In the genomic region with DNA sequence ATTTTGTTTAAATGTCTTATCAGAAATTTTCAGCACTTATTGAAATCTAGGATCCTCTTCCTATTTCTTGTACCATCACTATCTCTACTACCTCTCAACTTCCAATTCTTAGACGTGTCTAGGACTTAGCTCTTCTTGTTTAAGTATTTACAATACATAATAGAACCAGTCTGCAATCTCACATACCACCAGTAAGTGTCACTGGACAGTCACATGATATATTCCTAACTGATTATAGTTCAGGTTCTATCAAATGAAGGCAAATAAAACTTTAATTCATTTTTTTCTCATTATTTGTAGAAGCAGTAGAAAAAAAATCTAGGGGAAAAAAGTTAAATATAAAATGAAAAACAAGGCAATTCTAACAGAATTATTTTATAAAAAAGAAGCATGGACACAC, we compare ENCODE assay signal across 17 mouse cellular contexts. TPM values are rescaled to one million over a fixed set of nuclear protein-coding genes. Genes with fewer than 3 reads are reported as not detected.
DNase-seq lines count a peak whose midpoint lies in the region; ATAC-seq and TF ChIP-seq lines count a peak whose summit lies in the region.
"Had no signal": no experiment of that assay in that cellular context is flagged by ENCODE, and none has a peak within 500 bp of the region (broad histone marks: within the 10 kb centered on the region; RNA-seq: fewer than 3 reads in every experiment).

No protein-coding gene starts in this region.

- peaks cover 9% of the 10 kb centered on the region; the same call in 1 of the 2 replicates for H3K36me3 ChIP-seq in heart, postnatal 0 days (replicated peaks; ENCODE audit: control insufficient read depth, insufficient read depth, low read length)
- no peaks in the 10 kb centered on the region for H3K36me3 ChIP-seq in lung, embryonic 14.5 days (ENCODE audit: insufficient read depth)
- H3K36me3 ChIP-seq in MEL (ENCODE audit: control insufficient read depth in 1 of 2, insufficient read depth in 2 of 2, low read length in 2 of 2): peaks cover 0 to 10% of the 10 kb centered on the region in 2 experiments; a peak in 2 of 4 replicates

- TF ChIP-seq RAD21 in MEL (IDR thresholded peaks at IDR 0.05; ENCODE audit: low read depth, low read length): peak; percentile 34

- intact Hi-C loops in heart, postnatal 25 days (cut with DNase I): loop anchor here (5.0 kb wide), 1 partner anchor 75 kb away; no protein-coding TSS in a partner anchor

- TF ChIP-seq CTCF in heart, postnatal 0 days (IDR thresholded peaks at IDR 0.05; ENCODE audit: low read depth): peak; percentile 51
- TF ChIP-seq CTCF in lung, embryonic 14.5 days (IDR thresholded peaks at IDR 0.05; ENCODE audit: low read depth): peak; percentile 49
- peak in 1 of 3 experiments; percentile 38; a peak in 2 of 6 replicates for TF ChIP-seq CTCF in MEL (IDR thresholded peaks at IDR 0.05 in 2 of 3, conservative IDR thresholded peaks at IDR 0.05 in 1 of 3; ENCODE audit: control insufficient read depth in 1 of 3, insufficient read depth in 1 of 3, low read depth in 2 of 3, low read length in 3 of 3, poor library complexity in 1 of 3, severe bottlenecking in 1 of 3)

- peaks cover 13% of the 10 kb centered on the region for H3K4me1 ChIP-seq in heart, postnatal 0 days (ENCODE audit: control insufficient read depth, insufficient read depth)
- peaks cover 10% of the 10 kb centered on the region; the same call in 1 of the 2 replicates for H3K4me1 ChIP-seq in lung, embryonic 14.5 days (ENCODE audit: insufficient read depth)
- H3K4me1 ChIP-seq in MEL (ENCODE audit: control insufficient read depth in 1 of 2, insufficient read depth in 2 of 2, low read length in 2 of 2): no peaks in the 10 kb centered on the region

- no peak overlapping the region for H3K9ac ChIP-seq in heart, postnatal 0 days (replicated peaks; ENCODE audit: low read depth, low read length)
- no peak overlapping the region for H3K9ac ChIP-seq in lung, embryonic 14.5 days
- no peak overlapping the region for H3K9ac ChIP-seq in MEL (ENCODE audit: control insufficient read depth, low read depth, low read length, poor library complexity, severe bottlenecking)
- H3K9ac ChIP-seq: stomach, embryonic 15.5 days had no signal

- 15% methylated on average over 1 of the region's 1 CpGs for WGBS in heart, postnatal 0 days
- 42% methylated on average over 1 of the region's 1 CpGs for WGBS in lung, embryonic 14.5 days

- H3K4me2 ChIP-seq in heart, postnatal 0 days (ENCODE audit: low read depth, low read length): no peak overlapping the region
- no peak overlapping the region for H3K4me2 ChIP-seq in lung, embryonic 14.5 days
- H3K4me2 ChIP-seq: stomach, embryonic 15.5 days had no signal

- TF ChIP-seq POLR2A in MEL (IDR thresholded peaks at IDR 0.05; ENCODE audit: control insufficient read depth in 1 of 2, insufficient read depth in 1 of 2, low read depth in 1 of 2, low read length in 2 of 2, poor library complexity in 1 of 2): no peak

- no peak for TF ChIP-seq EP300 in heart, postnatal 0 days (IDR thresholded peaks at IDR 0.05; ENCODE audit: low read depth)
- TF ChIP-seq EP300 in MEL (IDR thresholded peaks at IDR 0.05; ENCODE audit: low read depth in 1 of 2, low read length in 2 of 2): no peak

- no peaks in the 10 kb centered on the region for H3K79me2 ChIP-seq in MEL (ENCODE audit: control insufficient read depth, insufficient read depth, low read length, poor library complexity)

- no peak overlapping the region for H3K4me3 ChIP-seq in heart, postnatal 0 days (ENCODE audit: low read depth, low read length)
- H3K4me3 ChIP-seq in lung, embryonic 14.5 days (ENCODE audit: low read depth, low read length): no peak overlapping the region
- no peak overlapping the region for H3K4me3 ChIP-seq in MEL (ENCODE audit: control insufficient read depth in 1 of 2, insufficient read depth in 1 of 2, low read depth in 2 of 2, low read length in 2 of 2)
- H3K4me3 ChIP-seq: stomach, embryonic 15.5 days had no signal

- no peak overlapping the region for H3K27ac ChIP-seq in heart, postnatal 0 days (ENCODE audit: low read depth)
- no peak overlapping the region for H3K27ac ChIP-seq in lung, embryonic 14.5 days (ENCODE audit: low read depth)
- no peak overlapping the region for H3K27ac ChIP-seq in MEL (ENCODE audit: control insufficient read depth, low read depth, low read length)
- H3K27ac ChIP-seq: stomach, embryonic 15.5 days had no signal

- H3K27me3 ChIP-seq in heart, postnatal 0 days (ENCODE audit: control insufficient read depth, insufficient read depth, low read length): no peaks in the 10 kb centered on the region
- no peaks in the 10 kb centered on the region for H3K27me3 ChIP-seq in lung, embryonic 14.5 days (ENCODE audit: insufficient read depth, low read length)
- H3K27me3 ChIP-seq in MEL (ENCODE audit: control insufficient read depth in 1 of 2, insufficient read depth in 2 of 2, low read length in 2 of 2): no peaks in the 10 kb centered on the region
- H3K27me3 ChIP-seq: stomach, embryonic 15.5 days had no signal

- peak; percentile 24 for DNase-seq in heart, postnatal 0 days (ENCODE audit: low spot score)
- DNase-seq in heart, postnatal 25 days (ENCODE audit: low spot score): no peak
- DNase-seq in lung, embryonic 14.5 days: peak; percentile 51
- DNase-seq in lung, postnatal 4 days: no peak
- no peak for DNase-seq in MEL (ENCODE audit: low read depth, low spot score)
- no peak for DNase-seq in thymus, postnatal 25 days
- DNase-seq in yolk sac, embryonic 10.5 days (ENCODE audit: low spot score): no peak
- DNase-seq: cerebellum, adult 11-12 months; heart, adult 18-20 months; heart, postnatal 36 days; right cerebral cortex, postnatal 25 days; thymus, postnatal 36 days had no signal

- ATAC-seq in heart, postnatal 0 days (ENCODE audit: insufficient read depth, low read depth): no peak
- no peak for ATAC-seq in lung, embryonic 14.5 days (ENCODE audit: insufficient read depth)
- peak; percentile 37; the same call in 1 of the 2 replicates for ATAC-seq in megakaryocyte progenitor cell, adult 5-6 weeks (replicated peaks; ENCODE audit: poor library complexity)
- ATAC-seq: intestine, embryonic 16.5 days had no signal

- no peaks in the 10 kb centered on the region for H3K9me3 ChIP-seq in heart, postnatal 0 days (replicated peaks; ENCODE audit: control insufficient read depth, low read length)
- no peaks in the 10 kb centered on the region for H3K9me3 ChIP-seq in lung, embryonic 14.5 days (ENCODE audit: low read depth, low read length)
- H3K9me3 ChIP-seq in MEL (replicated peaks; ENCODE audit: insufficient read depth, low read length): no peaks in the 10 kb centered on the region
- H3K9me3 ChIP-seq: stomach, embryonic 15.5 days had no signal

TF ChIP-seq in MEL, 35 proteins besides CTCF, POLR2A, EP300 and RAD21:
- TF ChIP-seq CHD2 (IDR thresholded peaks at IDR 0.05; ENCODE audit: low read length) (no peak), UBTF (IDR thresholded peaks at IDR 0.05; ENCODE audit: borderline replicate concordance, insufficient read depth, low read depth, low read length) (no peak), USF1 (IDR thresholded peaks at IDR 0.05; ENCODE audit: low read depth, low read length) (peak; percentile 53; the same call in 1 of the 2 replicates)

RNA-seq across cellular contexts. Expression of a gene that starts 32.2 kb away (rescaled TPM):
- total RNA-seq in heart, postnatal 0 days (2014; rRNA removed; ENCODE audit: low replicate concordance): not detected in 2 replicates
- polyA plus RNA-seq in heart, postnatal 0 days (2015; fragmentation: Nextera tagmentation; extraction: Ambion mirVana): not detected in 2 replicates
- total RNA-seq in heart, postnatal 25 days (2021): not detected
- polyA plus RNA-seq in lung, embryonic 14.5 days (2014; fragmentation: Nextera tagmentation; extraction: Ambion mirVana): not detected in 2 replicates
- total RNA-seq in MEL (2012; rRNA removed): 0.20 TPM in 1 of 2 replicates, not detected in the other
- polyA plus RNA-seq in MEL (2012; ENCODE audit: insufficient read depth in 1 of 2, insufficient read length in 2 of 2, low read depth in 1 of 2, low replicate concordance in 2 of 2, missing spikeins in 1 of 2): under 1 TPM in 1 of 2 experiments, not detected in 1; 0.52 TPM
- total RNA-seq in megakaryocyte progenitor cell, adult 5-6 weeks (2015): 0.78 TPM in 1 of 2 replicates, not detected in the other
- not detected in 2 replicates for total RNA-seq in megakaryocyte progenitor cell, adult 5-6 weeks (2017)
- polyA plus RNA-seq: intestine, embryonic 16.5 days; limb, embryonic 11.5 days; liver, embryonic 16.5 days; stomach, embryonic 15.5 days had no signal

RNA-seq across cellular contexts. Expression of a gene that starts 32.6 kb away (rescaled TPM):
- 12.4 and 16.2 TPM in 2 replicates for total RNA-seq in heart, postnatal 0 days (2014; rRNA removed; ENCODE audit: low replicate concordance)
- polyA plus RNA-seq in heart, postnatal 0 days (2015; fragmentation: Nextera tagmentation; extraction: Ambion mirVana): 18.7 and 20.6 TPM in 2 replicates
- total RNA-seq in heart, postnatal 25 days (2021): 10 to 100 TPM; 45.9 to 56.2 TPM
- 43.5 and 44.3 TPM in 2 replicates for polyA plus RNA-seq in lung, embryonic 14.5 days (2014; fragmentation: Nextera tagmentation; extraction: Ambion mirVana)
- 10.4 and 12.8 TPM in 2 replicates for total RNA-seq in MEL (2012; rRNA removed)
- 10 to 100 TPM in 1 of 2 experiments, not detected in 1; 49.6 TPM for polyA plus RNA-seq in MEL (2012; ENCODE audit: insufficient read depth in 1 of 2, insufficient read length in 2 of 2, low read depth in 1 of 2, low replicate concordance in 2 of 2, missing spikeins in 1 of 2)
- total RNA-seq in megakaryocyte progenitor cell, adult 5-6 weeks (2015): 149 and 164 TPM in 2 replicates
- 35.3 and 55.5 TPM in 2 replicates for total RNA-seq in megakaryocyte progenitor cell, adult 5-6 weeks (2017)

Comparison
In these comparisons a context has a peak if more than half of its experiments do, and no peak if none do; other contexts are left out.
1. DNase-seq: peak in heart, postnatal 0 days (single experiment) and lung, embryonic 14.5 days (single experiment); none in heart, postnatal 25 days (single experiment), lung, postnatal 4 days (0 of 2), MEL (single experiment), thymus, postnatal 25 days (single experiment) and yolk sac, embryonic 10.5 days (single experiment).